Mouse (Mus musculus): Measurements from ENCODE around the gene Nedd4.

DNA sequence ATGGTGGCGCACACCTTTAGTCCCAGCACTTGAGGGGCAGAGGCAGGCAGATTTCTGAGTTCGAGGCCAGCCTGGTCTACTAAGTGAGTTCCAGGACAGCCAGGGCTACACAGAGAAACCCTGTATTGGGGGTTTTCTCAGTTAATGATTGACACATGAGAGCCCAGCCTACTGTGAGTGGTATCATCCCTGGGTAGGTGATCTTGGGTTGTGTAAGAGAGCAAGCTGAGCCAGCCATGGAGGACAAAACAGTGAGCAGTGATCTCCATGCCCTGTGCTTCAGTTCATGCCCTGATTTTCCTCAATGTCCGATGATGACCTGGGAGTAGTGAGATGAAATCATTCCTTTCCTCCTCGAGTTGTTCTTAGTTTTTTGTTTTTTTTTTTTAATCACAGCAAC is 112.9 kb downstream of the Nedd4 start:
- TF ChIP-seq POLR2A (IDR thresholded peaks at IDR 0.05; ENCODE audit: borderline replicate concordance, low read depth, low read length), result no peak
- no peak for TF ChIP-seq CTCF (IDR thresholded peaks at IDR 0.05; ENCODE audit: low read depth, low read length)

Measured in bone marrow macrophage, adult 2 months (primary cell).